Mouse (Mus musculus) embryonic facial prominence, embryonic 15.5 days (tissue): Measurements from ENCODE around the gene Prkcz. TPM values are rescaled to one million over a fixed set of nuclear protein-coding genes. Genes with fewer than 3 reads are reported as not detected.

Experiments used
- ATAC-seq: fragments of 200-750 bp; cut with Nextera tagmentation; 2 replicates; pipeline ENCODE4 v1.8.0; 2017; ENCODE audit warnings: low read depth, moderate TSS enrichment; ENCODE audit not compliant: insufficient number of reproducible peaks, low FRiP score, low TSS enrichment
- H3K27ac ChIP-seq: fragments of 300-500 bp; sonication (generic); replicated peaks from 2 replicates; pipeline ENCODE4 v1.5.1; 2015; ENCODE audit warnings: mild to moderate bottlenecking, inconsistent platforms
- H3K27me3 ChIP-seq: fragments of 300-500 bp; sonication (generic); 2 replicates; pipeline ENCODE4 v1.6.1; 2015; ENCODE audit warnings: inconsistent platforms
- H3K36me3 ChIP-seq: fragments of 300-500 bp; sonication (generic); 2 replicates; pipeline ENCODE4 v1.6.1; 2015; ENCODE audit warnings: mild to moderate bottlenecking, inconsistent platforms
- H3K4me1 ChIP-seq: fragments of 300-500 bp; sonication (generic); 2 replicates; pipeline ENCODE4 v1.6.1; 2015; ENCODE audit warnings: inconsistent platforms
- H3K4me2 ChIP-seq: fragments of 300-500 bp; sonication (generic); replicated peaks from 2 replicates; pipeline ENCODE4 v1.6.1; 2015; ENCODE audit warnings: mild to moderate bottlenecking, inconsistent platforms
- H3K4me3 ChIP-seq: fragments of 300-500 bp; sonication (generic); replicated peaks from 2 replicates; pipeline ENCODE4 v1.5.1; 2015; ENCODE audit warnings: mild to moderate bottlenecking, inconsistent platforms
- H3K9ac ChIP-seq: fragments of 300-500 bp; sonication (generic); 2 replicates; pipeline ENCODE4 v1.6.1; 2015; ENCODE audit warnings: inconsistent platforms
- H3K9me3 ChIP-seq: fragments of 300-500 bp; sonication (generic); replicated peaks from 2 replicates; pipeline ENCODE4 v1.6.1; 2016; ENCODE audit warnings: inconsistent platforms
- WGBS: fragments of 180-500 bp; shearing (Covaris S2); methylation state at CpG from one replicate; pipeline ENCODE4 v1.1.7; 2015; 5-methylcytosine and 5-hydroxymethylcytosine counted together
- polyA plus RNA-seq: library from polyadenylated mRNA; unstranded; fragments of >200 nt; fragmentation: Nextera tagmentation; extraction: Ambion mirVana; gene quantifications from 2 replicates; pipeline ENCODE4 v1.2.1, GENCODE M21; 2015

Prkcz gene
- polyA plus RNA-seq, 1 experiment from 2014 or later, result 12.4 TPM

- Histone ChIP-seq H3K4me1 (peaks cover 87% of the 10 kb centered on the region), H3K27me3 (no peaks in the 10 kb centered on the region), H3K4me2 (no peak overlapping the region), H3K9me3 (no peaks in the 10 kb centered on the region), H3K9ac (no peak overlapping the region), H3K4me3 (no peak overlapping the region), H3K27ac (no peak overlapping the region), H3K36me3 (peaks cover 13% of the 10 kb centered on the region; the same call in 1 of the 2 replicates)
- WGBS, result 75% methylated on average over 6 of the region's 6 CpGs
- ATAC-seq, result no peak
Observed at GRCm38 (mm10) chr4:155214188-155214587, 147.0 kb downstream of the Prkcz start.

- WGBS, result 67% methylated on average over 6 of the region's 6 CpGs
- peaks cover 13% of the 10 kb centered on the region; the same call in 1 of the 2 replicates for H3K36me3 ChIP-seq
- ATAC-seq, result no peak
- no peak overlapping the region for H3K4me3 ChIP-seq
- no peak overlapping the region for H3K27ac ChIP-seq
- peaks cover 87% of the 10 kb centered on the region for H3K4me1 ChIP-seq
- no peaks in the 10 kb centered on the region for H3K27me3 ChIP-seq
- no peaks in the 10 kb centered on the region for H3K9me3 ChIP-seq
- H3K4me2 ChIP-seq, result no peak overlapping the region
- H3K9ac ChIP-seq, result no peak overlapping the region
Observed at GRCm38 (mm10) chr4:155213752-155214054, 147.5 kb downstream of the Prkcz start.

- no peak overlapping the region for H3K27ac ChIP-seq
- H3K4me3 ChIP-seq, result no peak overlapping the region
- no peak for ATAC-seq
- WGBS, result 60% methylated on average over 9 of the region's 9 CpGs
- no peak overlapping the region for H3K4me2 ChIP-seq
- no peak overlapping the region for H3K9ac ChIP-seq
- peaks cover 87% of the 10 kb centered on the region for H3K4me1 ChIP-seq
- no peaks in the 10 kb centered on the region for H3K9me3 ChIP-seq
- H3K36me3 ChIP-seq, result peaks cover 13% of the 10 kb centered on the region; the same call in 1 of the 2 replicates
- no peaks in the 10 kb centered on the region for H3K27me3 ChIP-seq
Observed at GRCm38 (mm10) chr4:155213052-155213751, 148.0 kb downstream of the Prkcz start.

Other genes with a start within 250 kb of the Prkcz start
- 24.4 and 26.3 TPM in 2 replicates for gene Ski, start 138.8 kb downstream of the Prkcz start, polyA plus RNA-seq
- 74.9 and 75.0 TPM in 2 replicates for gene Faap20, start 111.6 kb downstream of the Prkcz start, polyA plus RNA-seq
- 0.11 TPM in 1 of 2 replicates, not detected in the other for gene Gabrd, start 36.8 kb upstream of the Prkcz start, polyA plus RNA-seq
- gene Cfap74, start 47.8 kb upstream of the Prkcz start, polyA plus RNA-seq, result 3.3 and 4.9 TPM in 2 replicates
- 1.2 and 1.3 TPM in 2 replicates for gene Tmem52, start 107.8 kb upstream of the Prkcz start, polyA plus RNA-seq
- 445 and 456 TPM in 2 replicates for gene Gnb1, start 130.0 kb upstream of the Prkcz start, polyA plus RNA-seq
- 83.0 and 88.5 TPM in 2 replicates for gene Nadk, start 201.0 kb upstream of the Prkcz start, polyA plus RNA-seq
- gene Slc35e2, start 240.1 kb upstream of the Prkcz start, polyA plus RNA-seq, result 7.7 and 9.3 TPM in 2 replicates